Mouse (Mus musculus) spleen, embryonic (tissue): ENCODE data around the gene Gsk3a.

Experiments
- CTCF ChIA-PET: fragments of 350-600 bp; sonication (Branson Sonifier 250); formaldehyde crosslinking; loops from one replicate; lab custom pipeline; 2022; lab: Charles Lee

Gene Gsk3a

GRCm38 (mm10) chr7:25237249-25238014, at the start of gene Gsk3a:
TSS of gene Gsk3a (minus strand) at chr7:25237851.
- CTCF ChIA-PET = interaction anchor here (1.2 kb wide), 1 partner anchor 130 kb away, joined by 4 read pairs; no protein-coding TSS in a partner anchor

- CTCF ChIA-PET = interaction anchor here (0.6 kb wide), 1 partner anchor 15 kb away, joined by 3 read pairs; no protein-coding TSS in a partner anchor
Measured at GRCm38 (mm10) chr7:25286989-25287388, 49.3 kb upstream of the Gsk3a start.

DNA sequence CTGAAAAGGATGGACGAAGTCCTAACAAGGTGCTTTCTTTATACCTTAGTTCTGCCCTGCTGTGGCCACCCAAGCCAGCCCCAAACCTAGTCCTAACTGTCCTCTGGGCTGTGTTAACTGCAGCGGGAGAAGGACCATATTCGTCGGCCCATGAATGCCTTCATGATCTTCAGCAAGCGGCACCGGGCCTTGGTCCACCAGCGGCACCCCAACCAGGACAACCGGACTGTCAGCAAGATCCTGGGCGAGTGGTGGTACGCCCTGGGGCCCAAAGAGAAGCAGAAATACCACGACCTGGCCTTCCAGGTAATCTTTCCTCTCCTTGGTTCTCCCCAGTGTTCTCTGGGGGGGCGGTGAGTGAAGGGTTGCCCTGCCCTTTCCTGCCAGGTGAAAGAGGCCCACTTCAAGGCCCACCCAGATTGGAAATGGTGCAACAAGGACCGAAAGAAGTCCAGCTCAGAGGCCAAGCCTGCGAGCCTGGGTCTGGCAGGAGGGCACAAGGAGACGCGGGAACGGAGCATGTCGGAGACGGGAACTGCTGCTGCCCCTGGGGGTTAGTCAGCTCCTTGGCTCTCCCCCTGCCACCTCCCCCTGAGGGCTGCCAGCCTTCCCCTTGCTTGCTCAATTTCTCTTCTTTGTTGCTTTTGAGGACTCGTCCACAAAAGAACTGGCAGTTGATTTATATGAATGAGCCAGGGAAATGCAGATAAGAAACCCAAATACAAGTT, 48.0 kb upstream of the Gsk3a start:
- CTCF ChIA-PET = interaction anchor here (0.9 kb wide), 1 partner anchor 117 kb away, joined by 3 read pairs; no protein-coding TSS in a partner anchor

DNA sequence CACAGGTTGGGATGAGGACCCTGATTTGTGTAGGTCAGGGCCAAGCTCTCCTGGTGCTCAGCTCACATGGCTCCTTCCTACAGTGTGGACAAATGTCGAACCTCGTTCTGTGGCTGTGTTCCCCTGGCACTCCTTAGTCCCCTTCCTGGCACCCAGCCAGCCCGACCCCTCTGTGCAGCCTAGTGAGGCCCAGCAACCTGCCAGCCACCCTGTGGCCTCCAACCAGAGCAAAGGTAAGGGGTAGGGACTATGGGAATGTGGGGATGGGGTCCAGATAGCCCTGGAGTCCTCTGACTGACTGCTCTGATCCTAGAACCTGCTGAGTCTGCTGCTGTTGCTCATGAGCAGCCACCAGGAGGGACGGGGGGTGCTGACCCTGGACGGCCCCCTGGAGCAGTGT, 47.1 kb upstream of the Gsk3a start:
- CTCF ChIA-PET = interaction anchor here (0.9 kb wide), 1 partner anchor 118 kb away, joined by 3 read pairs; no protein-coding TSS in a partner anchor

DNA sequence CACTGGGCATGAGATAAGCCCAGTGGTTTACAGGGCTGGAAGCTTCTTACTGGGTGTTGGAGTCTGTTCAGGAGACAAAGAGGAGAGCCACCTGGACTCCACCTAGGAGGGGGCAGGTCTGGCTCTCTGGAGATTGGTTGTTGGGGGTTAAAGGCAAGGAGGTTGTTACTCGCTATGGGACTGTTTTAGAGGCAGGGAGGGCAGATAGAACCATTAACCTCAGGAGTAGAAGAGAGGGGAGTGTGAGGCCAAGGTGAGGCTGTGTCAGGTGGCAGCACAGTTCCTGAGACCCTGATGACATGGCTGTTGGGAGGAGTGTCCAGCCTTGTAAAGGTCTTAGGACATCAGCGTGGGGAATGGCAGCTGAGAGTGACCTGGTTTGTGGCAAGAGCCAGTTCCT, 46.5 kb upstream of the Gsk3a start:
- CTCF ChIA-PET = no interaction called here

GRCm38 (mm10) chr7:25283637-25284036, 46.0 kb upstream of the Gsk3a start:
- CTCF ChIA-PET = no interaction called here

GRCm38 (mm10) chr7:25282731-25283211, 45.1 kb upstream of the Gsk3a start:
- CTCF ChIA-PET = no interaction called here

DNA sequence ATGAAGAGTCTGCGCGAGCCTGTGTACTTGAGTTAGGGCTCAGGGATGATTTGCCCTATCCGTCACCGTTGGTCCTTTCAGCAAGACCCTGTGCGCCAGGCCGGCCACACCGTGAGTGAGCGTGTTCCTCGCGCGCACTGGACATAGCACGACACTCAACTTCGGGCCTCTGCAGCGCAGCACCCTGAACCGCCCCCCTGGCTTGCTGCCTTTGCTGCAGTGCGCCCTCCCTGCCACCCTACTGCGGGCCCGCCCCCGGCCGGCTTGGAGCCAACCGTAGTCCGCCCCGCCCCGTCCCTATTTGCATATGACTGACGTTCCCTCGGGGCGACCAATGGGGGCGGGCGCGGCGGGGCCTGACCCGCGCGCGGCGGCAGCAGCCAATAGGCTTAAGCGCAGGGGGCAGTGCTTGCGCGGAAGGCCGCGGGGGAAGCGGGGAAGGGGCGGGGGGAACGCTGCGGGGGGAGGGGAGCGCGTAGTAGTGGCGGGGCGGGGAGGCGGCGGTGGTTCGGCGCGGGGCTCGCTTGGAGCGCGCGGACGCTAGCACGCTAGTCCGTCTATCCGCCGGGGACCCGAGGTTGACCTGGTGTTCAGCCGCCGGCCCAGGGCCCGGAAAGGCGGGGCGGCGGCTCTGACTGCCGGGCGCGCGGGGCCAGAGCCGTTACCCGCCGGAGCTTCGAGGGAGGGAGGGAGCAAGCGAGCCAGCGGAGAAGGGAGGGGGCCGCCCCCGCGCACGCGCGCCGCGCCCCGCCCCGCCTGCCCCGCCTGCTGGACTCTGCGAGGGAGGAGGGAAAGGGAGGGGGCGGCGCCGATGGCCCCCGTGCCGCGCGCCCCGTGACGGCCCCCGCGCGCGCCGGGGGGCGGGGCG, 44.3 kb upstream of the Gsk3a start:
- CTCF ChIA-PET = no interaction called here

DNA sequence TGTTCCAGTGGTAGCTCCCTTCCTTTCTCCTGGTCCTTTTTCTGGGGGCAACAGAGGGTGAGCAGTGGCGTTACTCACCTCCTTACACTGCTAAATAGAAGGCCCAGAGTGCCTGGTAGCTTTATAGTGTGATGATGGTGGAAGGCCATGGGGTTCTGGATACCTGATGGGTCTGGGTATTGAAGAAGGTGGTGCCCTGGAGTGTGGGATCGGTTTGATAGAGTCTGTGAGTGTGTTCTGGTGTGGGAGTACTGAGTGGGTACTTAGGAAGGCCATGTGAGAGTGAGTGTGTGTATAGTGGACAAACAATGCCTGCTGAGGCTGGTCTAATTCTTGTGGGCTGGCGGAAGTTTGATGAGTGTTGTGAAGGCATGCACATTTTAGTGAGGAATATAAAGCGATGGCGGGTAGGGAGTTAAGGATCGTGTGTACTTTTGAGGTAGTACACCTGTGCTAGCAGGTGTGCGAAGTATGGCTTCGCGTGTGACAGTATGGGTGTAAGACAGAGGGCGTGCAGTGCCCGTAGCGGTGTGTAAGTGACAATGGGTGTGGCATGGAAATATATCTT, 43.6 kb upstream of the Gsk3a start:
- CTCF ChIA-PET = no interaction called here

GRCm38 (mm10) chr7:25279861-25280791, 42.5 kb upstream of the Gsk3a start:
- CTCF ChIA-PET = interaction anchor here (0.6 to 0.9 kb wide), 2 partner anchors 35 to 176 kb away, joined by 3 read pairs; no protein-coding TSS in a partner anchor

- CTCF ChIA-PET = interaction anchor here (0.6 kb wide), 1 partner anchor 102 kb away, joined by 6 read pairs; no protein-coding TSS in a partner anchor
Measured at GRCm38 (mm10) chr7:25279076-25279860, 41.6 kb upstream of the Gsk3a start.

GRCm38 (mm10) chr7:25278341-25279075, 40.9 kb upstream of the Gsk3a start:
- CTCF ChIA-PET = interaction anchor here (0.5 to 0.7 kb wide), 6 partner anchors 82 to 172 kb away, joined by 3 to 11 read pairs (median 6); no protein-coding TSS in a partner anchor

DNA sequence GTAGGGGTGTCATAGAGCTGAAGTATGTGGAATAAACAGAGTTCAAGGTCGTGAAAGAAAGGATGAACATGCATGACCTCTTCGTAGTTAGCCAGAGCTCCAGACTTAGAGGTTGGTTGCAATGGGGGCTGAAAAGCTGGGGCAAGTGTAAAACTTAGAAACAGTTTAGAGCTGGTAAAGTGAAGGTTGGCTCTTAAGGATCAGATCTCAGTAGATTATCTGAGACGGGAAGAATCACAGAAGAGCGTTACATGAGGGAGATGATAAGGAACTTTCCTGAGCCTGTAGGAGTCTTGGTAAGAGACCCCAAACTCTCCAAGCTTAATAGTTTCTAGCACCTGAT, 40.3 kb upstream of the Gsk3a start:
- CTCF ChIA-PET = interaction anchor here (0.5 to 0.7 kb wide), 6 partner anchors 81 to 388 kb away, joined by 3 to 11 read pairs (median 4); no protein-coding TSS in a partner anchor

- CTCF ChIA-PET = interaction anchor here (0.7 kb wide), 1 partner anchor 389 kb away, joined by 3 read pairs; no protein-coding TSS in a partner anchor
Measured at GRCm38 (mm10) chr7:25277405-25277804, 39.8 kb upstream of the Gsk3a start.

DNA sequence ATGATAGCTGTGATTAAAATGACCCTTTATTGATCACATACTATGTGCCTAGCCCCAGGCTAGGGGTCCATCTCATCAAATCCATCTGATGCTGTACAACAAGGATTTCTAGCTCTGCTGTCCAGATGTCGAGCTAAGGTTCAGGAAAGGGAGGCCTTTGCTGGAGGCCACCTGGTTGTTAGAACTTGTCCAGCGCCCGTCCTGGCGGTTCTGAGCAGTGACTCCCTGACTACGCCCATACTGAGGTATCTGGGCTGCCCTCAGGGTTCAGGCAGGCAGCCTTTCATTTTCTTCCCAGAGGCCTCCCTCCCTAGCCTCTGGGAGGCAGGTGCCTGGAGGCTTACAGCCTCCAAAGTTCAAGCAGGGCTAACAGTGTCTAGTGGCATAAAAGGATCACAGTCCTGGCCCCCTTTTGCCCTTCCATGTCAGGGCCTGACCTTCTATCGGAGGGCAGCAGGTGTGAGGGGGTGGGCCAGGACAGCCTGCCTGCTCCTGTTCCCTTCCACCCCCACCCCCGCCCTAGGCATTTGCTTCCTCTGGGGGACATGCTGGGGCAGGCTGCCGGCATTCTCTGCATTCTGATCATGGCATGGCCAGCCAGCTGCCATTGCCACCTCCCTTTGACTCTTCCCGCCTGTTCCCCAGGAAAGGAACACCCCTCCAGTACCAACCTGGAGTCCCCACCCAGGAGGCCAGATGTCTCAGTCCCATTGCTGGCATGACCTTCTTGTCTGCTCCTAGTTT, 38.1 kb upstream of the Gsk3a start:
- CTCF ChIA-PET = interaction anchor here (0.6 kb wide), 1 partner anchor 71 kb away, joined by 3 read pairs; no protein-coding TSS in a partner anchor

DNA sequence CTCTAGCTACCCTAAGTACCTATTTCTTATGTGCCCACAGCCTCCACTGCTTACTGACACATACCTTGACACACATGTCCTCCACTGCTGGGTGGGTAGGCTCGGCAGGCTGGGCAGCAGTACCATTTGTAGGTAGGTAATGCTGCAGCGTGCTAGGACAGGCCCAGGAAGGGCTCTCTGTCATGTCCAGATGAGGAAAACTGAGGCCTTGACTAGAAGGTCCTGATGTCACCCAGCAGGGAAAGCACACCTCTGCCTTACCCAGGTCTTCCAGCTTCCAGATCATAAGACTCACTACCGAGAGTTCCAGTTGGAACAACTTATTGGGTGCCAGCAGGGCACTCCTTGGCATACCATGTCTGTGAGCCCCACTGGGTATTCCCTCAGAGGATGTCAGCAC, 37.3 kb upstream of the Gsk3a start:
- CTCF ChIA-PET = interaction anchor here (0.6 kb wide), 1 partner anchor 70 kb away, joined by 3 read pairs; no protein-coding TSS in a partner anchor

- CTCF ChIA-PET = no interaction called here
Measured at GRCm38 (mm10) chr7:25274571-25274970, 36.9 kb upstream of the Gsk3a start.
